Mouse (Mus musculus) kidney, adult 11 months (tissue): Measurements from ENCODE around the gene Tmbim6.

Experiments used
- DNase-seq: peaks from one replicate; pipeline ENCODE4 v3.0.0; 2022

Gene Tmbim6

DNA sequence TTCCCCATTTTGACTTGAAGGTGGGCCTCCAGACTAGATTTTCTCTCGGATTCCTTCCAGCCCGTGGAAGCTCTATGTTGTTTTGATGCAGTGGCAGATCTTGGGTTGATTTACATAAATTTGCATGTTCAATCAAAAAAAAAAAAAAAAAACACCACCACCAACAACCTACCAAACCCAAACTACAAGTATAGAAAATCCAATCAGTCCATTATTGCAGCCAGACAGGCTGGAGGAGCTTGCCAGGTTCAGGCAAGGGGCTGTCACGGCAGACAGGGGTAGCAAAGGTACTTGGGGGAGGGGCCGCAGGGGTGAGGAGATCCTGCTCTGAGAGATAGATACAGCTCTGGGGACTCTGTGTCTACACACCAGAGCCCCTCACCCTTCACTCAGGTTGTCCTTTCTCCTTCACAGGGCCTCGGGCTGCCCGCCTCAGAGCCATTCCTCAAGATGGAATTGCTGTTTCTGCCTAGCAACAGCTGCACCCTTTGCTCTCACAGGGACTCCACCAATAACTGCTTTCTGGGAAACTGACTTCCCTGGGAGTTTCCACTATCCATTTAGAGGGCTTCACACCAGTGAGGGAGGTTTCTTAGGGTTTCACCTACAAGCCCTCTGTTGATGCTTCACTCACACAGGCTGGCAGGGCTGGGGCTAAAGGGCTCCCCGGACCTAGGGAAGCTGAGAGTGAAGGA lies 62.0 kb downstream of the Tmbim6 start:
- no peak for DNase-seq

- no peak for DNase-seq
These were observed 62.7 kb downstream of the Tmbim6 start for GRCm38 (mm10) chr15:99455415-99455814.

DNA sequence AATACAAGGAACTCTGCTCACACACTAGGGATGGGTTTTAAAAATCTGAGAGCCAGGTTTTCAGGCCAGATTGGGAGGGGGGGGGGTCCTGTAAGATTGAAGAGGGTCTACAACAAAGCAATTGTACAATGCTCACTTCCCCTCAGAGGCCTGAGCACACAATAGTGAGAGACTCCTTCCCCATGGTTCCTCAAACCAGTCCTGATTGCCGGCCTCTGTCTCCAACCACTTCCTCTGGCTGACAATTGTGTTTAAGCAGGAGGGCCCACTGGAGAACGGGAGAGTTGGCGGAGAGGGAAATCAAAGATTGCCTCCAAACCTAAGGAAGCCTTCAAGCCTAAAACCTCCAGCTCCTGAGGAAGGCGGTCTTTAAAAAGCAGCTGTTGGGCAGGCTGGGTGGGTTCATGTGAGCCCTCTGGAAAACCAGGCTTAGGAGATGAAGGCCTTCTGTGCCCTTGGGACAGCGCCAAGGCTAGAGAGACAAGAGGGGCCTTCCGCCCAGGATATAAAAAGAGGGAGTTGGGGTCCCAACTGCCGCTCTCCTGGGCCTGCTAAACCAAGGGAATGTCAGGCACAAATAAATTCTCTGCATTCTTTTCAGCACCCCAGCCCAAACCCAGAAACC lies 63.8 kb downstream of the Tmbim6 start:
- DNase-seq = no peak

GRCm38 (mm10) chr15:99456963-99457605 lies 64.4 kb downstream of the Tmbim6 start:
- peak; percentile 29 for DNase-seq

DNA sequence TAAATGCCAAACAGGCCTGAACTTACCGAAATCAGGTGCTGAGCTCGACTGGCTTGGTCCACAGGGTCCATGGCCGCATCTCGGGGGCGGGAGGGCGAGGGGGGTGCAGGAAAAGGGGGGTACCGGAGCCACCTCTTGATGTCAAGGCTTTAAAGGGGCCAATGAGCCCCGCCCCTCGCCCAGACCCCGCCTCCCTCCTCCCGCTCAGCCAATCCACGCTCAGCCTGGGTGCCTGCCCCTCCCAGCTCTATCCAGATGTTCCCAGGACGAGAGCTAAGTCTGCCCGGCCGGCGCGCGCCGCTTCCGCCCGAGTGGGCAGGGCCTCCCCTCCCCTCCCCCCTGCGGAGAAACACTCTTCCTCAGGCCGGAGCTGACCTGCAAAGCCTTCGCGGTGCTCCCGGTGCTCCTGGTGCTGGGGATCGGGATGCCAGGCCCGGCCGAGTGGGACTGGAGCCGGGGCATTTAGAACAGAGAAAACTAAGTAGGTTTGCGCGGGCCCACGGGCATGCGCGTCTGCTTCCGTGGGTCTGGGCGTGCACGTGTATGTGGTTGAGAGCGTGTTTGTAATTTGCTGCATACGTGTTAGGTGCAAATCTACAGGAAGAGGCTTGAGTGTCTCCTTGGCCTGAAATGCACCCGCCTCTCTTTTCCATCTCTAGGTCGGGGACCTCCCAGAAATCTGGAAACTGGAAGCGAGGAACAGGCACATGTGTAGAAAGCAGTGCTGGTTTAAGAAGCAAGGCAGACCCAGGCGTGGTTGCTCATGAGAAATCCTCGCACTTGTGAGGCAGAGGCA lies 65.1 kb downstream of the Tmbim6 start, which contains the start of gene Nckap5l:
Nckap5l (minus strand) TSS at position 143 of the 796 bp plus-strand sequence.
- DNase-seq = peak; percentile 88
